Mouse (Mus musculus) lung, postnatal 10 days (tissue): ENCODE measurements around the gene Prrt2.
A peak's percentile ranks its signal among the peaks of the same experiment; 100 is the strongest.

Experiments used
- DNase-seq: peaks from one replicate; pipeline ENCODE4 v3.0.0; 2021

Gene Prrt2

DNA sequence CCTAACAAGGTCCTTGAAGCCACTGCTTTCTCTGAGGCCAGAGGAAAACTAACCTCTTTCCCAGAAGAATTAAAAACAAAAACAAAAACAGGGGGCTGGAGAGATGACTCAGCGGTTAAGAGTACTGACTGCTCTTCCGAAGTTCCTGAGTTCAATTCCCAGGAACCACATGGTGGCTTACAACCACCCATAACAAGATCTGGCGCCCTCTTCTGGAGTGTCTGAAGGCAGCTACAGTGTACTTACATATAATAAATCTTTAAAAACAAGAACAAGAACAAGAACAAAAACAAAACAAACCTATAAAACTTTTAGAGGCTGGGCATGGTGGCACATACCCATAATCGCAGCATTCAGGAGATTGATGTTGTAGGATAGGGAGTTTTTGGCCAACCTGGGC, 24.6 kb downstream of the Prrt2 start:
- no peak for DNase-seq

DNA sequence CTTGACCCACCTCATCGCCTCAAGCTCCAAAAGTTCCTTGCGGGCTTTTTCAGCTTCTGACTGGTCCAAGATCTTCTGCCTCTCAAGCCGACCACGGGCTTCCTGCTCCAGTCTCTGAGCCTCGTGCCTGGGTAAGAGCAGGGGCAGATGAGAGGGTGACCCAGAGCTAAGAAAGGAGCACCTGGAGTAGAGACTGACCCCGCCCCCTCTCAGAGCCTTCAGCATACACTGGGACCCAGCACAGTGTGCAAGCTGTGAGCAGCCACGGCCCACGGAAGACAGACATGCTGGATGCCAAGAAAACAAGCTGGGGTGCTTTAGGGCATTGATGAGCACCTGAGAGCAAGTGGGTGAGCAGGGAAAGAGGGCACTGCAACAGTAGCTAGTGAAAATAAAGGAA, 32.2 kb downstream of the Prrt2 start:
- no peak for DNase-seq

DNA sequence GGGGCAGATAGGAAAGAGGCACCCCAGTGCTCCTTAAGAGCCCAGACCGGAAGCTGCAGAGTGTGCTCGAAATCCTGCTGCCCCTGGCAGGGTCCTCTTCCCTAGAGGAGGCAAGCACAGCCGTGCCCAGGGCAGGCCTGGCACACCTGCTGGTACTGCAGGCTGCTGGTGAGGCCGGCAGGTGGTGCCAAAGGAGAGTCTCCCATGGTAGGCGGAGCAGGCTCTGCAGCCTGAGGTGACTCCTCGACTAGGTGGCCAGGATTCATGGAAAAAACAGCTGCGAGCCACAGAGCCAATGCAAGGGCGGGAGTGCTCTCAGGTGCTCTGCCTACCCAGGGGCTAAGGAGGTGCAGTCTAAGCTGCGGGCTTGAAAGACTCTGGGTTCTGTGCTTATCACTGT, 34.7 kb downstream of the Prrt2 start:
- DNase-seq, result peak; percentile 63

DNA sequence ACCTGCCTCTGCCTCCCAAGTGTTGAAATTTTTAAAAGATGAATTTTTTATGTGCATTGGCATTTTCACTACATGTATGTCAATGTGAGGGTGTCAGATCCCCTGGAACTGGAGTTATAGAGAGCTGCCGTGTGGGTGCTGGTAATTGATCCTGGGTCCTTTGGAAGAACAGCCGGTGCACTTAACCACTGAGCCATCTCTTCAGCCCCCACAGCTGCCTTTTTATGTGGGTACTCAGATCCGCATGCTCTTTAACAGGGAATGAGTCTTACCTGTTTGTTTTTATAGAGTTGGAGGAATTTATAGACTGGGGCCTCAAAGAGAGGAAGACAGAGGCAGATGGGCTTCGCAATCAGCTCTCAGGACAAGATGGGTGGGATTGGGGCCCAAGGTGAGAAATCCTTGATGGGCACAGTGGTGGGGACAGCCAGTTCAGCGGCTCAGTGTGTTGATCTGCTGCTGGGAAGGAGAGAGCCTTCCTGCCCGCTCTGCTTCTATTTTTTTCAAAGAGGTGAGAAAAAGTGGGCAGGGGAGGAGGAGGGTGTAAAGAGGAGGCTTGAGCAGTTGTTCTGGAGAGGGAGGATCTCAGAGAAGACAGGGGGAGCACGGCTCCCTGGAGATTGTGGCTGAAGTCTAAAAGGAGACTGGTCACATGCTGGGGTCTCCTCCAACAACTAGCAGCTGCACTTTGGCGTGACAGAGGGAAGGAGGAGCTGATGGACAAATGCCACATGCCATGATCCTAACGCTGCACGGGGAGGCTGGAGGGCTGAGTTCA, 36.2 kb downstream of the Prrt2 start:
- peak; percentile 67 for DNase-seq

DNA sequence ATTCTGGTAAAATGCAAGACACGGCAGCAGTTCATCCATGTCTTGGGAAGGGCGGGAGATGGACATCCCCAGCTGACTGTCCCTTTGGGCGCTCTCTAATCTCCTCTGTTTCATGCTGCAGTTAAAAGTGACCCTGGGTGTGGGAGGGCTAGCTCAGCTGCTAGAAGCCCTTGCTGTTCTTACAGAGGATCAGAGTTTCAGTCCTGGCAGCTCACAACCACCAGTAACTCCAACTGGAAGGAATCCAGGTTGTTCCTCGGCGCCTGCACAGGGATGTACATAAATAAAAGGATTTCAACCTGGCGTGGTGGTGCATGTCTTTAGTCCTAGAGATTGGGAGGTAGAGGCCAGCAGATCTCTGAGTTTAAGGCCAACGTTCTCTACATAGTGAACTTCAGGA, 37.9 kb downstream of the Prrt2 start:
- DNase-seq, result no peak

DNA sequence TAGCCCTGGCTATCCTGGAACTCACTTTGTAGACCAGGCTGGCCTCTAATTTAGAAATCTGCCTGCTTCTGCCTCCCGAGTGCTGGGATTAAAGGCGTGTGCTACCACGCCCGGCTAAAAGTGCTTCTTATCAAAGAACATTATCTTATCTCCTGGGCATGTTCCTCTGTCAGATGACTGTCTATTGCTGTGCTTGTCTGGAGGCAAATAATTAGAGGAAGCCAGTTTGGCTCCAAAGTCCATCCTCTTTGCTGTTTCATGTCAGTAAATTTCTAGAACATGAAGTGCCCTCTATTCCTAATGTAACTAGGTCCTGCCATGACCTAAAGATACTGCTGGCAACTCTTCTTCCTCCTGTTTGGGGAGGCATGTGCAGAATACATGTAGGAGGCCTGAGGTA, 39.0 kb downstream of the Prrt2 start:
- no peak for DNase-seq

DNA sequence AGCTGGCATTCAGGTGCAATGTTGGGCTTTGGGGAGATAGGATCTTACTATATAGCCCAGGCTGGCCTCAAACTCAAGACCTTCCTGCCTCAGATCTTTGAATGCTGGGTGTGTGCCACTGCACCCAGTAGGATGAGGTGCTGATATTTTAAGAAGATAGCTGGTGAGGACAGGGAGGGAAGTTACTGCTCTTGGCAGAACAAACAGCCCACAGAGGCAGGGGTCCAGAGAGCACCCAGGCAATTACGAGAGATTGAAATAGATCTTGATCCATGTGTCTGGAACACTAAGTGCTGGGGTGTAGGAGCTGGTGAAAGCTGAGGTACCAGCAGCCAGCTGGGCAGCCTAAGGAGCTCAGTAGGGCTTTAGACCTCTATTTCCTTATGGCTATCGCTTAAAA, 39.4 kb downstream of the Prrt2 start:
- no peak for DNase-seq

DNA sequence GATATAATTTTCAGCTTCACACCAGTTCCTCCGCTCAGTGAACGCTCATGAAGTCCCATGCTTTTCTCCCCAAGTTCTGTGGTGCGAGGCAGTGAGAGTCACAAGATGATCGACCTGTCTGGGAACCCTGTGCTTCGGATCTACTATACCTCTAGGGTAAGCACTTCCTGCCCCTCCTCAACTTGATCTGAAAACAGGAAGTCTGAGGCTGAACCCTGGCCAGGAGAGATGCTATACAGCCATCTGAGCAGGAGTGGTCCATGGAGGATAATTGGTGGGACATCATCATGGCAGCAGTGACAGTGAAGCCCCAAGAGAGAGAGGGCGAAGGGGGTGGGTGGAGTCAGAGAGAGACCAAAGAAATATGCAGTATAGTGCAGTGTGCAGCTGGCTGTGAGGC, 42.2 kb downstream of the Prrt2 start:
- DNase-seq, result no peak

DNA sequence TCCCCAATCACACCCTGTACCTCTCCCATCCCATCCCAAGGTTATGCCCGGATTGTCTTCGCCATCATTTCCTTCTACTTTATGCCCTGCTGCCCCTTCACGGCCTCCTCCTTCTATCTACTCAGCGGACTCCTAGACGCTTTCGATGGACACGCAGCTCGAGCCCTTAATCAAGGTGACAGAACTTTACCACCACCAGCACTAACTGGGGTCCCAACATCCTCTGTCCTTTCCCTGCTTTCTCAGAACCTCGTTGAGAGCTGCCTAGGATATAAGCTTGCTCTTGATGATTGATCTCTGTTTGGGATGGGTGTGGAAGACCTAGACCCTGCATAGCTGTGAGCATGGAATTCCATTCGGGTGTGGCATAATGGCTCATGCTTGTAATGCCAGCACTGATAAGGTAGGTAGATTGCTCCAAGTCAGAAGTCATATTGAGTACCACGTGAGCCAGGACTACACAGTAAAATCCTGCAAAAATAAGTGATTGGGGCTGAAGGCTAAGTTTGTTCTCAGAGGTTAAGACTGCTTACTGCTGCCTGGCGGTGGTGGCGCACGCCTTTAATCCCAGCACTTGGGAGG, 44.0 kb downstream of the Prrt2 start:
- no peak for DNase-seq

DNA sequence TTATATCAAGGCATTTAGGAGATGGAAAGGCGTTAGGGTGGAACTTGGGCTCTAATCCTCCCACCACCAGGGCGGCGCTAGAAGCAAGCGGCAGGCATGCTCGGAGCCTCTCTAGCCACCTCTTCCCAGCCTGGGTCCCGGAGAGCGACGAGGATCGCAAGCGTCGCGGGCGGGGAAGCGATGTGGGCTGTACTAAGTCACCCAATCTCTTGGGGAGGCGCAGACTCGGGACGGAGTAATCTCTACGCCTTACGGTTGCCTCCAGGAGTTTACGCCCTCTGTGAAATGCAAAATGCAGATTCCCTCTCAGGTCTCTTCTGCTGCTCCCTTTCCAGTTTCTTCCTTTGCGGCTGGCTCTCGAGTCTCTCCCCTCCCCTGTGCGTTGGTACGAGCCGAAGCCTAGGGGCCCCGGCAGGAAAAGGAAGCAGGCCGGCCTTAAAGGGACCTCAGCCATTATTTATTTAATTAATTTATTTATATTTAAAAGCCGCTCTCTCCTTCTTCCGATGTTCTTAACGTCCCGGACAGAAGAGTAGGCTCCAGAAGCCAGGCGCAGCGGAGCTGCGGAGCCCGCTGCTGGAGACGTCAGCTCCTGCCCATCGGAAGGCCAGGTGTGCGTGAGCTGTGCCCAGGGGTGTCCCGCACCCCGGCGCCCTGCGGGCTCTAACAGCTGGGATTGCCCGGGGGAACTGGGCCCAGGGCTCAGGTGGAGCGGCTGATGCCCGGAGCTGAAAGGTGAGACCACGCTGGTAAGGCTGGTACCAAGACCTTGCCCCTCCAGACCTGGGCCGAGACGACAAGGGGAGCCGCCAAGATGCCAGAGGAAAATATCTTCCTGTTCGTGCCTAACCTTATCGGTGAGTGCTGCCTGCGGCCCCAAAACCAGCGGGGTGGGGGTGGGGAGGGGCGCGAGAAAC, 44.8 kb downstream of the Prrt2 start, which contains the start of gene Cdiptos:
TSS of gene Cdiptos (minus strand) at position 149 of the 917 bp plus-strand sequence.
- peak; percentile 98 for DNase-seq

DNA sequence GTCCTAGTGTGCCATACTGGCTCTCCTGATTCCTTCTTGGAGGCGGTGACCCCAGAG, 45.3 kb downstream of the Prrt2 start, which contains the start of gene Cdipt:
TSS of gene Cdipt (plus strand) at position 22 of the 57 bp plus-strand sequence.
- DNase-seq, result no peak

DNA sequence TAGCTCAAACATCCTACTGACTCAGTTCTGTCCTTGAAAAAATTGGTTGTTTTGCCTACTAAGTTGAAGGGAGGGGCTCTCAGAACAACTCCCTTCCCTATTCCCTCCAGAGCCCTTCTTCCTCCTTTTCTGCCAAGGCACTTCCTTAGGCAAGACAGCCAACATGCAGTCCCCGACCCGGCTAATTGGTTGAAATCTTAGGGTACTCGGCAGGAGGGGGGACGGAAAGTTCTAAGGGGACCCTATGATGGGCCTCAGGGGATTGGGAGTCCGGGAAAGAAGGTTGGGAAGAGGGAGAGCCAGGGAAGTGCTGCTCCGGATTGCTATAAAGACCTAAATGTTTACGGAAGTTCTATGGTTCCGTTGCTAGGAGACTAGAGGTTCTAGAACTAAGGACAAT, 45.5 kb downstream of the Prrt2 start:
- peak; percentile 19 for DNase-seq
